Mouse (Mus musculus) intestine, embryonic 15.5 days (tissue): ENCODE results near the gene Treml1. TPM values are rescaled to one million over a fixed set of nuclear protein-coding genes. Genes with fewer than 3 reads are reported as not detected.
A peak's percentile ranks its signal among the peaks of the same experiment; 100 is the strongest.
"Not testable (repeated sequence)": the region's sequence is repeated elsewhere in the genome, so short reads cannot be mapped to it uniquely, and the experiment has no call there.

Experiments used
- ATAC-seq: fragments of 200-750 bp; cut with Nextera tagmentation; 2 replicates; pipeline ENCODE4 v1.8.0; 2017; ENCODE audit warnings: moderate TSS enrichment, moderate library complexity
- H3K27ac ChIP-seq: fragments of 300-500 bp; sonication (generic); 2 replicates; pipeline ENCODE4 v1.5.1; 2015; ENCODE audit warnings: mild to moderate bottlenecking, inconsistent platforms
- H3K27me3 ChIP-seq: fragments of 300-500 bp; sonication (generic); replicated peaks from 2 replicates; pipeline ENCODE4 v1.6.1; 2015; ENCODE audit warnings: inconsistent platforms
- H3K36me3 ChIP-seq: fragments of 300-500 bp; sonication (generic); 2 replicates; pipeline ENCODE4 v1.6.1; 2015; ENCODE audit warnings: inconsistent platforms
- H3K4me1 ChIP-seq: fragments of 300-500 bp; sonication (generic); replicated peaks from 2 replicates; pipeline ENCODE4 v1.6.1; 2015; ENCODE audit warnings: inconsistent platforms
- H3K4me2 ChIP-seq: fragments of 300-500 bp; sonication (generic); replicated peaks from 2 replicates; pipeline ENCODE4 v1.6.1; 2015; ENCODE audit warnings: mild to moderate bottlenecking, inconsistent platforms
- H3K4me3 ChIP-seq: fragments of 300-500 bp; sonication (generic); replicated peaks from 2 replicates; pipeline ENCODE4 v1.5.1; 2015; ENCODE audit warnings: inconsistent platforms
- H3K9ac ChIP-seq: fragments of 300-500 bp; sonication (generic); 2 replicates; pipeline ENCODE4 v1.6.1; 2015; ENCODE audit warnings: inconsistent platforms
- H3K9me3 ChIP-seq: fragments of 300-500 bp; sonication (generic); 2 replicates; pipeline ENCODE4 v1.6.1; 2016; ENCODE audit warnings: inconsistent platforms
- WGBS: fragments of 180-500 bp; shearing (Covaris S2); methylation state at CpG from one replicate; pipeline ENCODE4 v1.1.7; 2015; 5-methylcytosine and 5-hydroxymethylcytosine counted together
- polyA plus RNA-seq: library from polyadenylated mRNA; unstranded; fragments of >200 nt; fragmentation: Nextera tagmentation; extraction: Ambion mirVana; gene quantifications from 2 replicates; pipeline ENCODE4 v1.2.1, GENCODE M21; 2015

Gene Treml1
- 0.44 and 0.68 TPM in 2 replicates for polyA plus RNA-seq

GRCm38 (mm10) chr17:48359616-48360015, at the start of gene Treml1:
Treml1 (plus strand) TSS chr17:48359916.
- H3K27me3 ChIP-seq: no peaks in the 10 kb centered on the region
- no peak within 1 kb of the TSS for H3K27ac ChIP-seq
- ATAC-seq: no peak
- H3K9ac ChIP-seq: no peak within 1 kb of the TSS
- H3K4me3 ChIP-seq: no peak within 1 kb of the TSS
- no peaks in the 10 kb centered on the region for H3K36me3 ChIP-seq
- no peaks in the 10 kb centered on the region for H3K4me1 ChIP-seq
- H3K9me3 ChIP-seq: no peaks in the 10 kb centered on the region
- H3K4me2 ChIP-seq: no peak within 1 kb of the TSS
- WGBS: 77% methylated on average over 7 of the region's 7 CpGs

- no peaks in the 10 kb centered on the region for H3K4me1 ChIP-seq
- H3K4me3 ChIP-seq: no peak overlapping the region
- H3K9ac ChIP-seq: no peak overlapping the region
- H3K27ac ChIP-seq: no peak overlapping the region
- H3K36me3 ChIP-seq: no peaks in the 10 kb centered on the region
- peak; percentile 81 for ATAC-seq
- no peaks in the 10 kb centered on the region for H3K9me3 ChIP-seq
- no peaks in the 10 kb centered on the region for H3K27me3 ChIP-seq
- 48% methylated on average over 2 of the region's 2 CpGs for WGBS
- no peak overlapping the region for H3K4me2 ChIP-seq
Observed at GRCm38 (mm10) chr17:48312124-48312523, 47.6 kb upstream of the Treml1 start.

- H3K4me2 ChIP-seq, H3K27ac ChIP-seq, H3K27me3 ChIP-seq, H3K4me1 ChIP-seq, H3K36me3 ChIP-seq, H3K4me3 ChIP-seq, H3K9me3 ChIP-seq, H3K9ac ChIP-seq, ATAC-seq: not testable (repeated sequence)
- 79% methylated on average over 3 of the region's 3 CpGs for WGBS
Observed at GRCm38 (mm10) chr17:48315905-48316579, 43.7 kb upstream of the Treml1 start, which contains the start of gene B430306N03Rik. B430306N03Rik (plus strand) TSS chr17:48316141.

GRCm38 (mm10) chr17:48318686-48319085, 41.0 kb upstream of the Treml1 start:
- H3K27me3 ChIP-seq: no peaks in the 10 kb centered on the region
- no peak overlapping the region for H3K9ac ChIP-seq
- no peaks in the 10 kb centered on the region for H3K9me3 ChIP-seq
- no peaks in the 10 kb centered on the region for H3K36me3 ChIP-seq
- ATAC-seq: no peak
- no peaks in the 10 kb centered on the region for H3K4me1 ChIP-seq
- H3K4me2 ChIP-seq: no peak overlapping the region
- 96% methylated on average over 1 of the region's 1 CpGs for WGBS
- H3K27ac ChIP-seq: no peak overlapping the region
- H3K4me3 ChIP-seq: no peak overlapping the region

GRCm38 (mm10) chr17:48321279-48321678, 38.4 kb upstream of the Treml1 start:
- Histone ChIP-seq H3K4me3 (no peak overlapping the region), H3K4me1 (no peaks in the 10 kb centered on the region), H3K9ac (no peak overlapping the region), H3K9me3 (no peaks in the 10 kb centered on the region), H3K36me3 (no peaks in the 10 kb centered on the region), H3K27me3 (no peaks in the 10 kb centered on the region), H3K4me2 (no peak overlapping the region), H3K27ac (no peak overlapping the region)
- 74% methylated on average over 2 of the region's 2 CpGs for WGBS
- ATAC-seq: no peak

- Histone ChIP-seq H3K4me1 (no peaks in the 10 kb centered on the region), H3K4me2 (no peak overlapping the region), H3K27ac (no peak overlapping the region), H3K9ac (no peak overlapping the region), H3K36me3 (no peaks in the 10 kb centered on the region), H3K27me3 (no peaks in the 10 kb centered on the region), H3K4me3 (no peak overlapping the region), H3K9me3 (no peaks in the 10 kb centered on the region)
- WGBS: 75% methylated on average over 3 of the region's 3 CpGs
- ATAC-seq: no peak
Observed at GRCm38 (mm10) chr17:48323236-48323635, 36.5 kb upstream of the Treml1 start.

GRCm38 (mm10) chr17:48324258-48324657, 35.5 kb upstream of the Treml1 start:
- Histone ChIP-seq H3K9ac (no peak overlapping the region), H3K27ac (no peak overlapping the region), H3K27me3 (no peaks in the 10 kb centered on the region), H3K36me3 (no peaks in the 10 kb centered on the region), H3K4me3 (no peak overlapping the region), H3K4me2 (no peak overlapping the region), H3K9me3 (no peaks in the 10 kb centered on the region), H3K4me1 (no peaks in the 10 kb centered on the region)
- ATAC-seq: no peak
- 90% methylated on average over 5 of the region's 5 CpGs for WGBS

- H3K4me1 ChIP-seq: no peaks in the 10 kb centered on the region
- ATAC-seq: no peak
- H3K4me3 ChIP-seq: no peak overlapping the region
- no peak overlapping the region for H3K27ac ChIP-seq
- no peaks in the 10 kb centered on the region for H3K9me3 ChIP-seq
- H3K4me2 ChIP-seq: no peak overlapping the region
- no peaks in the 10 kb centered on the region for H3K36me3 ChIP-seq
- no peak overlapping the region for H3K9ac ChIP-seq
- 93% methylated on average over 6 of the region's 6 CpGs for WGBS
- H3K27me3 ChIP-seq: no peaks in the 10 kb centered on the region
Observed at GRCm38 (mm10) chr17:48325093-48325492, 34.6 kb upstream of the Treml1 start.

- no peak for ATAC-seq
- Histone ChIP-seq H3K4me1 (no peaks in the 10 kb centered on the region), H3K9ac (no peak overlapping the region), H3K27ac (no peak overlapping the region), H3K36me3 (no peaks in the 10 kb centered on the region), H3K9me3 (no peaks in the 10 kb centered on the region), H3K4me3 (no peak overlapping the region), H3K27me3 (no peaks in the 10 kb centered on the region), H3K4me2 (no peak overlapping the region)
- WGBS: 89% methylated on average over 11 of the region's 11 CpGs
Observed at GRCm38 (mm10) chr17:48325638-48326037, 34.1 kb upstream of the Treml1 start.

GRCm38 (mm10) chr17:48326656-48327055, 33.1 kb upstream of the Treml1 start:
- no peak overlapping the region for H3K27ac ChIP-seq
- ATAC-seq: no peak
- no peaks in the 10 kb centered on the region for H3K4me1 ChIP-seq
- no peak overlapping the region for H3K4me3 ChIP-seq
- WGBS: 68% methylated on average over 4 of the region's 4 CpGs
- H3K27me3 ChIP-seq: no peaks in the 10 kb centered on the region
- no peaks in the 10 kb centered on the region for H3K9me3 ChIP-seq
- no peak overlapping the region for H3K9ac ChIP-seq
- H3K36me3 ChIP-seq: no peaks in the 10 kb centered on the region
- no peak overlapping the region for H3K4me2 ChIP-seq

GRCm38 (mm10) chr17:48332524-48332923, 27.2 kb upstream of the Treml1 start:
- no peak overlapping the region for H3K4me2 ChIP-seq
- no peak overlapping the region for H3K27ac ChIP-seq
- no peaks in the 10 kb centered on the region for H3K4me1 ChIP-seq
- no peak overlapping the region for H3K9ac ChIP-seq
- no peak for ATAC-seq
- no peaks in the 10 kb centered on the region for H3K36me3 ChIP-seq
- 87% methylated on average over 2 of the region's 2 CpGs for WGBS
- no peak overlapping the region for H3K4me3 ChIP-seq
- H3K9me3 ChIP-seq: no peaks in the 10 kb centered on the region
- no peaks in the 10 kb centered on the region for H3K27me3 ChIP-seq

- Histone ChIP-seq H3K27ac (no peak overlapping the region), H3K4me3 (no peak overlapping the region), H3K27me3 (no peaks in the 10 kb centered on the region), H3K9ac (no peak overlapping the region), H3K4me1 (no peaks in the 10 kb centered on the region), H3K9me3 (no peaks in the 10 kb centered on the region), H3K4me2 (no peak overlapping the region), H3K36me3 (no peaks in the 10 kb centered on the region)
- ATAC-seq: no peak
- WGBS: 91% methylated on average over 4 of the region's 4 CpGs
Observed at GRCm38 (mm10) chr17:48334186-48334585, 25.5 kb upstream of the Treml1 start.

- no peaks in the 10 kb centered on the region for H3K27me3 ChIP-seq
- H3K9me3 ChIP-seq: no peaks in the 10 kb centered on the region
- H3K4me2 ChIP-seq: no peak overlapping the region
- 7% methylated on average over 6 of the region's 6 CpGs for WGBS
- H3K36me3 ChIP-seq: no peaks in the 10 kb centered on the region
- ATAC-seq: peak; percentile 68
- H3K9ac ChIP-seq: no peak overlapping the region
- H3K27ac ChIP-seq: no peak overlapping the region
- H3K4me3 ChIP-seq: no peak overlapping the region
- H3K4me1 ChIP-seq: no peaks in the 10 kb centered on the region
Observed at GRCm38 (mm10) chr17:48336857-48337256, 22.9 kb upstream of the Treml1 start.
